27 mouse cellular contexts compared by ENCODE assay signal in the genomic region with DNA sequence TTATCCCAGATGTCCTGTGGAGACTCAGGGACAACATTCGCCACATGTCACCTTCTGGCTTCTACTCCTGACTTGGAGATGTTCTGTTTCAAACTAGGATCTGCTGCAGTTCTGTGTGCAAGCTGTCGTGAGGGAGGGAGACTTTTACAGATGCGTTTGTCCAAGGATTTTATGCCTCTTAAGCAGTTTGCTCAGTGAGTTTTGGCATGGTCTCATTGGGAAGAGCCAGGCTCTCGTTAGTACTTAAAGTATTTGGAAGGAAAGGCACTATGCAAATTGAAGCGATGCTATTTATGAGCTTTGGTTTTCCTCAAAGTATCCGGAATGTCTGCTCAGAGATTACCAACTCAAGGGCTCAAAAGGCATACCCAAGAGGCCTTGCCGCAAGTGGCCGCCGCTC.
DNase-seq lines count a peak whose midpoint lies in the region; ATAC-seq and TF ChIP-seq lines count a peak whose summit lies in the region.
"Had no signal": no experiment of that assay in that cellular context is flagged by ENCODE, and none has a peak within 500 bp of the region (broad histone marks: within the 10 kb centered on the region; RNA-seq: fewer than 3 reads in every experiment).

No protein-coding gene starts in this region.

- peaks cover 0 to 5% of the 10 kb centered on the region in 2 experiments; a peak in 1 of 4 replicates for H3K4me1 ChIP-seq in heart, embryonic 14.5 days (ENCODE audit: control insufficient read depth in 2 of 2, insufficient read depth in 2 of 2, low read length in 2 of 2)
- H3K4me1 ChIP-seq: embryonic facial prominence, embryonic 12.5 days; hindbrain, embryonic 10.5 days; midbrain, embryonic 10.5 days; neural tube, embryonic 13.5 days had no signal

- no peak for ATAC-seq in heart, embryonic 14.5 days (ENCODE audit: insufficient number of reproducible peaks, insufficient read depth, low FRiP score, low read depth)
- no peak for ATAC-seq in erythroblast, adult 5-6 weeks (replicated peaks; ENCODE audit: low FRiP score, poor library complexity, severe bottlenecking)
- ATAC-seq: forebrain, embryonic 14.5 days; hindbrain, postnatal 0 days; intestine, embryonic 16.5 days; midbrain, embryonic 16.5 days had no signal

- H3K27me3 ChIP-seq in heart, embryonic 14.5 days (ENCODE audit: control insufficient read depth, insufficient read depth, low read length): no peaks in the 10 kb centered on the region
- H3K27me3 ChIP-seq: embryonic facial prominence, embryonic 12.5 days; neural tube, embryonic 13.5 days had no signal

- no peaks in the 10 kb centered on the region for H3K36me3 ChIP-seq in heart, embryonic 14.5 days (ENCODE audit: control insufficient read depth, insufficient read depth, low read length)
- H3K36me3 ChIP-seq: embryonic facial prominence, embryonic 12.5 days; hindbrain, embryonic 10.5 days; midbrain, embryonic 10.5 days; neural tube, embryonic 13.5 days had no signal

- no peaks in the 10 kb centered on the region for H3K9me3 ChIP-seq in heart, embryonic 14.5 days (ENCODE audit: control insufficient read depth, low read length)
- H3K9me3 ChIP-seq: embryonic facial prominence, embryonic 12.5 days; hindbrain, embryonic 10.5 days; midbrain, embryonic 10.5 days; neural tube, embryonic 13.5 days had no signal

- no peak for TF ChIP-seq CTCF in layer of hippocampus, adult 2 months (conservative IDR thresholded peaks at IDR 0.05)

- intact Hi-C loops in heart, postnatal 36 days (cut with DNase I): no loop called here

- H3K9ac ChIP-seq in heart, embryonic 14.5 days (ENCODE audit: low read length): no peak overlapping the region
- H3K9ac ChIP-seq: embryonic facial prominence, embryonic 12.5 days; neural tube, embryonic 13.5 days had no signal

- no peak overlapping the region for H3K27ac ChIP-seq in heart, embryonic 14.5 days (replicated peaks in 1 of 2; ENCODE audit: control insufficient read depth in 1 of 2, insufficient read depth in 1 of 2, low read depth in 2 of 2, low read length in 2 of 2)
- peak overlapping the region; percentile 51; the same call in 1 of the 2 replicates for H3K27ac ChIP-seq in layer of hippocampus, adult 2 months
- H3K27ac ChIP-seq: embryonic facial prominence, embryonic 12.5 days; gastrocnemius, adult 2 months; hindbrain, embryonic 10.5 days; hindbrain, postnatal 0 days; left cerebral cortex, adult 2 months; midbrain, embryonic 10.5 days; neural tube, embryonic 13.5 days had no signal

- DNase-seq in heart, postnatal 36 days: no peak
- peak; percentile 17 to 37 for DNase-seq in layer of hippocampus, adult 2 months (ENCODE audit: low spot score in 2 of 2)
- DNase-seq in layer of hippocampus, postnatal 10 days (ENCODE audit: low spot score in 2 of 2): no peak
- peak; percentile 4 to 12 for DNase-seq in right cerebral cortex, adult 2 months (ENCODE audit: low spot score in 2 of 2)
- no peak for DNase-seq in right cerebral cortex, postnatal 4 days
- peak; percentile 51 for DNase-seq in telencephalon, adult 2 months (ENCODE audit: low read depth, low spot score)
- DNase-seq: adrenal gland, adult 2 months; cerebellum, adult 11-12 months; cerebellum, postnatal 25 days; gastrocnemius, adult 2 months; kidney, adult 9 months; kidney, postnatal 14 days; lung, postnatal 10 days; spleen, adult 18-20 months had no signal

- no peak overlapping the region for H3K4me3 ChIP-seq in heart, embryonic 14.5 days (ENCODE audit: control insufficient read depth in 1 of 2, insufficient read depth in 1 of 2, low read depth in 1 of 2, low read length in 2 of 2)
- no peak overlapping the region for H3K4me3 ChIP-seq in layer of hippocampus, adult 2 months
- H3K4me3 ChIP-seq: embryonic facial prominence, embryonic 12.5 days; erythroblast, embryonic 14.5 days; gastrocnemius, adult 2 months; hindbrain, embryonic 10.5 days; left cerebral cortex, adult 2 months; midbrain, embryonic 10.5 days; myocyte; neural tube, embryonic 13.5 days had no signal

- 59% methylated on average over 9 of the region's 9 CpGs for WGBS in heart, embryonic 14.5 days

- H3K4me2 ChIP-seq in heart, embryonic 14.5 days (ENCODE audit: low read length): peak overlapping the region; percentile 31; the same call in 1 of the 2 replicates
- H3K4me2 ChIP-seq: embryonic facial prominence, embryonic 12.5 days; neural tube, embryonic 13.5 days had no signal

Comparison
In these comparisons a context has a peak if more than half of its experiments do, and no peak if none do; other contexts are left out.
1. DNase-seq: peak in layer of hippocampus, adult 2 months (2 of 2), right cerebral cortex, adult 2 months (2 of 2) and telencephalon, adult 2 months (single experiment); none in heart, postnatal 36 days (0 of 2), layer of hippocampus, postnatal 10 days (0 of 2) and right cerebral cortex, postnatal 4 days (single experiment).